Mouse (Mus musculus) megakaryocyte, adult 5-6 weeks (primary cell): ENCODE results near the gene Phka2. TPM values are rescaled to one million over a fixed set of nuclear protein-coding genes. Genes with fewer than 3 reads are reported as not detected.
A peak's percentile ranks its signal among the peaks of the same experiment; 100 is the strongest.

ENCODE experiments used
- ATAC-seq: 2 replicates; pipeline ENCODE4 v1.8.0; 2016; ENCODE audit warnings: mild to moderate bottlenecking, inconsistent platforms; ENCODE audit not compliant: poor library complexity, severe bottlenecking
- total RNA-seq, 2 experiments: library from RNA; stranded (forward) in 1 of 2; stranded (reverse) in 1 of 2; fragments of 153-499, 151-499 nt in 1 of 2; fragments of 221-1000, 200-1000 nt in 1 of 2; gene quantifications; 2 replicates each; pipeline versions ENCODE4 v1.2.3 to v1.2.4; 2015 to 2017

Gene Phka2
- total RNA-seq (2015): 48.3 and 53.8 TPM in 2 replicates
- total RNA-seq (2017): 42.5 and 50.9 TPM in 2 replicates

DNA sequence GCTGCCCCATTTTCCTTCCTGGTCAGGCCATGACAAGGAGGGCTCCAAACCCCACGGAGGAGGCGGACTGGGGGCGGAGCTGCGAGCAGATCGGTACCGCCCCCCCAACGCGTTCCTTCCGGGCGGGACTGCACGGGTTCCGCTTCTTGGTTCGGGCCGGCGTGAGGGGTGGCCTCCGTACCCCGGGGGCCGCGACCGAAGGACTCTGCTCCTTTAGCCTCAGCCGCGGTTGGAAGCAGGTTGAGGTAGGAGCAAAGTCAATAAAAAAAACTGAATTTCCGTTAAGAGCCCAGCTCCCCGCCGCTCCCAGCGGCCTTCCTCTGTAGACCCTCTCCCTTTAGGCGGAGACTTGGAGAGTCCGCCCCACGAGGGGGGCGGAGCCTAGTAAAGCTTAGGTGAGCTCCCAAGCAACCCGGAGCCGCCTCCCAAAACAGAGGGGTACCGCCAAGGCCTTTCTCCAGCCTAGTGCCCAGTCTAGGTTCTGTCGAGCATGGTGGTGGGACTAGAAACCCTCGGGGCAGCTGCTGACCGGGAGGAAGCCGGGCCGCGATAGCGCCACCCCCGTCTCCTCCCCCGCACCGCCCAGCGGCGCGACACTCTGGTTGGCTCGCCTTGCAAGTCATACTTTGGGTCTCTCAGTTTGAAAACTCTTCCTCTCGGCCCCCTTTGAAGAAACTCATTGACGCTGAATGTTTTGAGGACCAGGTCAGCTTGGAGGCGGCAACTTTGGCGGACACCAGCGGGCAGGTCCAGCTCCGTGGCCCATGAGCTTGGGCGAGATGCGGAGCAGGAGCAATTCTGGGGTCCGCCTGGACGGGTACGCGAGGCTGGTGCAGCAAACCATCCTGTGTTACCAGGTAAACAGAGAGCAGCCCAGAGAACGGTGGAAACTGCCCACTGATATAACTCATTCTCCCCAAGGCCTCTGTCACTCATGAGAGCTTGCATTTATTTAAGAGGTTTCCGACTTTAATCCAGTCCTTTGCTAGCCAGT, at the start of gene Phka2:
Gene Phka2 (plus strand): TSS at position 119 of the 994 bp plus-strand sequence.
- ATAC-seq: peak; percentile 95

DNA sequence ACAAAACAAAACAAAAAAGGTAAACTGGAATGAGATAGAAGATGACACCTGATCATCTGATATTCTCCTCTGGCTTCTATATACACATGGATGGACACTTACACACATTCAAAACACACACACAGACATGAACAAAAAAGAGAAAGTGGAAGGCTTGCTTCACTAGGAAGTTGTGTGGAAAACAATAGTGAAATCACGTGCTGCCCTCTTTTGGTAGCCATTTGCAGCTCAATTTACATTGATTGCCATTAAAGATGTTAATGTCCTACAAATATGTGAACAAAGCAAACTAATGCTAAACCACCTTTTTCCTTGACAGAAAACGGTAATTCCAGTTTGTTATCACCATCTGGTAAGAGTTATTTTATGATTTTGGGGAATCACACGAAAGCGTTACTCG, 46.3 kb upstream of the Phka2 start:
- no peak for ATAC-seq

DNA sequence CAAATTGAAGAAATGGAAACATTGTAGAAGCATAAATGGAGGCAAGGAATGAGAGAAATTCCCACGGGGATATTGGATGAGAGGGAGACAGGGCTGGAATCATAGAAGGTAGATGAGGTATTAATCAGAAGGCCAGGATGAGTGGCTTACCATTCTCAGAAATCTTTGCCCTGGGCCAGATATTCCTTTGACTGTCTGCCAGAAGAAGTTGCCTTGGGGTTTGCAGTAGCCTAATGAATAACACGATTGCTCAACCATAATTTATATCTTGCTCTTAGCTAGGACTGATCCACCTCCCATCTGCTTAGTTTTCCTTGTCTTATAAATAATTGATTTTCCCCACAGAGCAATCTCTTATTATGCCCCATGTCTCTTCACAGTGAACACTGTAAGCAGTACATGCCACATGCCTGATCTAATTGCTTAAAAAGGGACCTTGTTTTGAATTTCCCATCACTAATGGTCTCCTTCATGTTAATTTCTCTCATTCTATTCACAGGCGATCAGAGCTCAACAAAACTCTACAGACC, 30.6 kb upstream of the Phka2 start:
- ATAC-seq: no peak

DNA sequence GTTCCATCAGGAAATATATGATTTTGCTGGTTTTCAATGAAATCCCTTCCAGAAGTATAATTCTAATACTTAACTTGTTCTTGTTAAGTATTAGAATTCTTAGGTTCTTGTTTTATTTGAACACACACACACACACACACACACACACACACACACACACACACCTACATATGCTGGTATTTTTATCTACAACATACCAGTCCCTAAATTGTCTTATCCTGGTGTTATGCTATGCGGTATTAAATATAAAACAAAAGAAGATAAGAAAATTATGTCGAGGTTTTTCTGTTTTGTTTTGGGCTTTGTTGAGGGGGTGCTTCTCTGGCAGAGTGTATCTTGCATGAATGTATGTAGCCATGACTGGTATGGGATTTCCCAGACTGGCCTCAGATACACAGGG, 12.2 kb upstream of the Phka2 start:
- no peak for ATAC-seq

GRCm38 (mm10) chrX:160494333-160494732, 7.6 kb upstream of the Phka2 start:
- ATAC-seq: no peak

GRCm38 (mm10) chrX:160494921-160495320, 7.0 kb upstream of the Phka2 start:
- ATAC-seq: no peak

GRCm38 (mm10) chrX:160496473-160496872, 5.5 kb upstream of the Phka2 start:
- no peak for ATAC-seq

DNA sequence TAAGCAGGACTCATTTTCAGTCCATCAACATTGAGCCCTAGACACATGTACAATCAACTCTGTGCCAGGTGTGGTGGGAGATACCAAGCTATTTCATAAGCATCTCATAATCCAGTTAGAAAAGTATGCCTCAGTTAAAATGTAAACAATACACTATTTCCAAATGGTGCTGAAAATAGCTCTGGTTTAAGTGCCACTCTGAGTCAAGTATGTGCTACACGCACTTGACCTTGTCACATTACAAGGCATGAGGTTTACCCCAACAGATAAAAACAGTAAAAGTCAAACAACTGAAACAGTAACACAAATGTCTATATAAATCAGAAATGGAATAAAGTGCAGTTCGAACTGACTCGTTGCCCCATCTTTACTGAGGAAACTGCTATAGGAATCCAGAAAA, 871 bp upstream of the Phka2 start:
- no peak for ATAC-seq

GRCm38 (mm10) chrX:160501687-160502047, 299 bp upstream of the Phka2 start:
- peak; percentile 51 for ATAC-seq

- no peak for ATAC-seq
Observed at GRCm38 (mm10) chrX:160509046-160509445, 7.1 kb downstream of the Phka2 start.

DNA sequence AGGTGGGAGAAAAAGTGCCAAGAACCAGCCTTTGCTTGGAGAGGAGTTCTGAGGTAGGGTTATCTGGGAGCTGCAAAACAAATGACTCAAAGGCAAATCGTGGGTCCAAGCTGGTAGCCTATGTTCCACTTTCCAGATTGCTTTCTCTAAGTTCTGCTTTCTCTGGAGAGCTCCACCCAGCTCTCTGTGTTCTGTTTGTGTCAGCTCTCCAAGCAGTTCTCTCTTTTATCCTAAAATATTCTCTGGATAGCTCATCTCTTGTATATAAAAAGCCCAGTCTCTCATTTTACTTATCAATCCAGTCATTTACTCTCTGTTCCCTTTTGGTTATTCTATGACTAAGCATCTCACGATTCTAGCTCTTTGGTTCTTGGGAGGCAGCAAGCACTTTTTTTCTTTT, 8.2 kb downstream of the Phka2 start:
- peak; percentile 93 for ATAC-seq

DNA sequence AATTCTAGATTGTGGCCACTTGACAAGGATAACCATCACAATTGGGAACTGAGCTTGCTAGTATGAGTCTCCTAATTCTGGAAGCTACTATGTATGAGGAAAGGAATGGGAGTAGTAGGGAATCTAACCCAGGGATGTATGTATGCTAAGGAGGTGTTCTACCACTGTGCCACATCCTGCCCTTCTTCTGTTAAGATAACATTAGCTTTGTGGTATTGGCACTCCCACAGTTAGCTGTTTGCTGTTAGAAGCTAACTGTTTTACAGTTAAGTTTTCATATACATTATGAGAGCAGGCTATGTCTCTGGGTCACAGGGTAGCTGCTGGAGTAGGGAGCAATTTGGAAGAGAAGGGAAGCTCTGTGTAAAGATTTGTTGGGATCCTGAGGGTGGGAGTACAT, 14.1 kb downstream of the Phka2 start:
- no peak for ATAC-seq

DNA sequence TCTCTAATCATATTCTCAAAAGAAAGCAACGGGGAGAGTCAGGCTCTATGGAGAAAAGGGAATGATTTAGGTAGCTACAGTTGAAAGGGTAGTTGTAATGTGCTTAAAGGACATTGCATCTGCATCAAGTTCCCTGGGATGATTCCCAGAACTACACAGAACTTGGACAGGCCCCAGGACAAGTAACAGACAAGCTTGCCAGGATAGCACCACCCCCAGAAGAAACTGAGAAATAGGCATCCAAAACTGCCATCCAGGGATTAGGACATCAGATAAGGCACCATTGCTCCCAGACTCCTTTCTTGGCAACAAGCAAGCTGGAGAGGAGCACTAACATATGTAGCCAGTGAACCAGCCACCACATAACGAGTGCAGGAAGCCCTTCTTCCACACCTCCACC, 40.8 kb downstream of the Phka2 start:
- no peak for ATAC-seq

DNA sequence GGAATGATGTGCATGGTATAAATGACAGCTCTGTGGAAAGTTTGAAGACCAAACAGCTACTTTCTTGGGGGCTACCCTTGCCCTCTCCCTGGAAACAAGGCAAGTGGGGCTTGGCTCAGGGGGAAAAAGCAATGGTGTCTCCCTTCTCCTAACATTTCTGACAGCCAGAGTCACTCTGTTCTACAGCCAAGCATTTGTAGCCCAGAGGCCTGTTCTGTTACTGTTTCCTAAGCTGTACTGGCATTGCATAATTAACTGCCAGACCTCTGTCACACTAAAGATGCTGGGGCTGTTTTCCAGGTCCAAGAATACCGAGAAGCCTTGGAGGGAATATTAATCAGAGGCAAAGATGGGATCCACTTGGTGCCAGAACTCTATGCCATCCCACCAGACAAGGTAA, 46.9 kb downstream of the Phka2 start:
- ATAC-seq: no peak

DNA sequence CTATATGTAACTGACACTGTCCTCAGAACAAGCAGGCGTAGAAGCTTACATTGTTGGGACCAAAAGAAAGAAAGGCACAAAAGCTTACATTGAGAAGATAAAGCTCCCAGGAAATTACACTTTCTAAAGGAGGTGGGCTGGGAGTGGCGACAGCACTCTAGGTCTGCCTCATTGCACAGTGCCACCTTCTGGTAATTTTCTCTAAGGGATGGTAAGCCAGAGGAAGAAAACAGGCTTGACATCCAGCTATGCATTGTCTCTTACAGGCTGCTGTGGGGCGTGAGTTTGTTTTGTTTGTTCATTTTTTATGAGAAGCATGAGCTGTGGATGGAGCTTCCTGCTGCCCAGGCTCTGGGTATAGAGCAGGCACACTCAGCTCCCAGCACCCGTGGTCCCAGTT, 50.1 kb downstream of the Phka2 start:
- no peak for ATAC-seq

DNA sequence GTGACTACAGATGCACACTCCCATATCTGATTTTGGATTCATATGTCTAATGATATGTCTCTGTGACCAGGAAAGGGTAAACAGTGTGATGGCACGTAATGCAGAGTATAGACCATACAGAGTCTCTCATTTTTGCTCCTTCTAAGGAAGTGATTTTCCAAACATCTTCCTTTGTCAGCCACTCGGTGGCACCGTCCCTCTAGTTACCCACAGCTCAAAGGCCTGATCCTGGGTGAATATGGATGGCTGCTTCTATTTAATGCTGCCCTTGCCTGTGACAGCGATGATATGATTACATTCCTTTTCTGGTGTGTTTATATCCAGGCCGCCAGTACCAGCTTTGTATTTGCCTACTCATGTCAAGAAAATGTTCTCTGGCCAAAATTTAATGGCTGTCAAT, 81.6 kb downstream of the Phka2 start:
- ATAC-seq: no peak

DNA sequence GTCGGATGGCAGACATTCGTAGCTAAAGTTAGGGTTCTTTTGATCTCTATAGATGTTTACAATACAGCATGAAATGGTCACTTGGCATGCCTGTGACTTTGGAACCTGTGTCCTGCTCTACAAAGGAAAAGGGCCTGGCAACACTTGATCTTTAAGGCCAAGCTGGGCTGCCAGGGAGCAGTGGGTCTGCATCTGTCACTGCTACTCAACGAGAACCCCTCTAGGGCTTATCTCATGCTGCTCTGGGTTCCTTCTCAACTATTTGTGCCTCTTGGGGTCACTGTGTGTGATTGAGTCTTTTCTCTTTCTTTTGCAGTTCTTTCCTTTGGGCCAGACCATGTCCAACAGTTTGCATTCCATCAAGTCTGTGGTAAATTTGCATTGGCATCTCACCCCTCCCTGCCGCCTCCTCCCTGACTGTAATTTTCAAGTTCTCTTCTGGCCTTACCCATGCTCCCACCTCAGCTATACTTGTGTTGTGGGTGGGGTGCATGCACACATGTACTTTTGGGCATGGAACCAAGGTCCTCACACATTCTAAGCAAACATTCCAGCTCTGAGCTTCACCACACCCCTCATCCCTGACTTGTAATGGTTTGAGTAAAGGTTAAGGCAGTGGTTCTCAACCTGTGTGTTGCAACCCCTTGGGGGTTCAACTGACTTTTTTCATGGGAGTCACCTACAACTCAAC, 82.3 kb downstream of the Phka2 start:
- no peak for ATAC-seq

- ATAC-seq: no peak
Observed at GRCm38 (mm10) chrX:160585110-160585509, 83.1 kb downstream of the Phka2 start.

DNA sequence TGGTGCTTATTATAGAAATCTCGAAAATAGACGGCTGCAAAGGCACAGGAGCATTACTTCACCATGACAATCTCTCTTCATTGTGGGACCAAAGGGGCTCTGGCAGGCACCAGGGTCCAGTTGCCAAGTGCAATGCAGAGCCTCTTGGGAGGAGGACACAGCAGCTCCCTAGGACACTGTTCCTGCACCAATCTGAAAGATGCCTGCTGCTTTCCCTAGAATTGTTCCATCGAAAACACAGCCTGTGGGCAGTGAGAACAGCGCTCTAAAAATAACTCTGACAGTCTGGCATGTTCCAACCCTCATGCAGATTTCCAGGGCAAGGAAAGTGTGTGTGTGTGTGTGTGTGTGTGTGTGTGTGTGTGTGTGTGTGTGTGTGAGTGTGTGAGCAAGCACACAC, 86.6 kb downstream of the Phka2 start:
- ATAC-seq: no peak

DNA sequence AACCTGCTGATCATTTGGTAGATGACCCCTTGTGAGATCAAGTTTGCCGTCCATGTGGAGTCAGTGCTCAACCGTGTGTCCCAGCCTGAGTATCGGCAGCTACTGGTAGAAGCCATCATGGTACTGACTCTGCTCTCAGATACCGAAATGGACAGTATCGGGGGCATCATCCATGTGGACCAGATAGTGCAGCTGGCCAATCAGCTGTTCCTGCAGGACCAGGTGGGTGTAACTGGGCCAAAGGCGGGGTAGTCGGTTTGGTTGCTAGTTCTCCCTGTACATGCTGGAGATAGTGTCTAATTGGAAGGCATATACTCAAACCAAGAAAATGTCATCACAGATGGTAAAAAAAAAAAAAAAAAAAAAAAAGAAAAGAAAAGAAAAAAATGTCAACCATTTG, 88.2 kb downstream of the Phka2 start:
- no peak for ATAC-seq

DNA sequence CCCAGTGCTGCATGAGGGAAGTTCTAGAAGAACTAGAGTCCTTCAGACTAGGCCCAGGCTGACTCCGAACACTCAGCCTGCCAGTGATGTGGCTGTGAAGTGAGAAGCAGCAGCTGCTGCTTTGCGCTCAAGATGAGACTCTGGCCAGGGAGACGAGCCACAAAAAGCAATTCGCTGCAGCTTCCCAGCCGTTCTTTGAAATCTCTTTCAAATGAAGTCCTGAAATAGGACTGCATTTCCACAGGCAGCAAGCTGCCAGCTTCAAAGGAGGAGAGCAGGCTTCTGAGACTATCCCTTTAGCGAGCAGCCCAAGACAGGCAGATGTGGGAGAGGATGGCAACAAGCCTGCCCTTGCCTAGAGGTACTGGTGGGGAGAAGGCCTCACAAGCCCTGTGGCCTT, 91.0 kb downstream of the Phka2 start:
- ATAC-seq: no peak

GRCm38 (mm10) chrX:160598055-160598454, 96.1 kb downstream of the Phka2 start:
- ATAC-seq: no peak
